Mouse (Mus musculus) ovary, postnatal 14 days (tissue): ENCODE measurements at regions not wholly inside any gene's neighbourhood (a gene's known extent, or its start where the extent isn't known, plus 50 kb on each side); places are given as distances from the start of the nearest gene placed in this dataset.

ENCODE experiments used
- DNase-seq: peaks from one replicate; pipeline ENCODE4 v3.0.0; 2022; ENCODE audit warnings: low spot score

DNA sequence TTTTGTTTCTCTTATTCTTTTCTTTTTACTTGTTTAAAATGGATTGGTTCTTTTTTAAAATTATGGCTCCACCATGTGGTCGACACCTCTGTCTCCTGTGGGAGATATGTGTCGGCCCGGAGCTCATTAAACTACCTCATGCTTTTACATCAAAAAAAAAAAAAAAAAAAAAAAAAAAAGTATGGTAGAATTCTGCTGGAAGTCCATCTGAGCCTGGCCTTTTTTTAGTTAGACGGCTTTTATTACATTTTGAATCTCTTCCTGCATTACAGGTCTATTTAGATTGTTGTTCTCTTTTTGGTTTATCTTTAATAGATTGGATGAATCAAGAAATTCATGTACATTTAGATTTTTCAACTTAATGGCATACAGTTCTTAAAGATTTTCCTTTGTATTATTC, 350.8 kb upstream of the Ascc3 start:
- DNase-seq = no peak

DNA sequence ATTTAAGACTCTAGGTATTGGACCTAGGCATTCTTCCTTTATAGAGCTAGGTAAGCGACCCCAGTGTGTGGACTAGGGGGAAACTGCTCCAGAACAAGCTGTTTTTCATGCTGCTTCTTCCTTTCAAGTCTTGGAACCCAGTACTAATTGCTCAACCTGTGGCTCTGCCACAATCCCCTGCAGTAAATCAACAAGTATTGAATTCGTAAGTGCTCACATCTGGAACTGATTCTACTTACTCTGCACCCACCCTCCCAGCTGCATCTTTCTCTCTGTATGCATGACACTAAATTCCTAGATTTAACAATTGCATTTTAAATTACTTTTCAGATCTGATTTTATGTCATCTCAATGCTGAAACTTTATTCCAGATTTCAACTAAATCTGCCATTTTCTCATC, 388.9 kb upstream of the Ascc3 start:
- DNase-seq = no peak

GRCm38 (mm10) chr10:50201691-50202090, 390.8 kb upstream of the Ascc3 start:
- no peak for DNase-seq

GRCm38 (mm10) chr10:50199857-50200256, 392.6 kb upstream of the Ascc3 start:
- DNase-seq = no peak

DNA sequence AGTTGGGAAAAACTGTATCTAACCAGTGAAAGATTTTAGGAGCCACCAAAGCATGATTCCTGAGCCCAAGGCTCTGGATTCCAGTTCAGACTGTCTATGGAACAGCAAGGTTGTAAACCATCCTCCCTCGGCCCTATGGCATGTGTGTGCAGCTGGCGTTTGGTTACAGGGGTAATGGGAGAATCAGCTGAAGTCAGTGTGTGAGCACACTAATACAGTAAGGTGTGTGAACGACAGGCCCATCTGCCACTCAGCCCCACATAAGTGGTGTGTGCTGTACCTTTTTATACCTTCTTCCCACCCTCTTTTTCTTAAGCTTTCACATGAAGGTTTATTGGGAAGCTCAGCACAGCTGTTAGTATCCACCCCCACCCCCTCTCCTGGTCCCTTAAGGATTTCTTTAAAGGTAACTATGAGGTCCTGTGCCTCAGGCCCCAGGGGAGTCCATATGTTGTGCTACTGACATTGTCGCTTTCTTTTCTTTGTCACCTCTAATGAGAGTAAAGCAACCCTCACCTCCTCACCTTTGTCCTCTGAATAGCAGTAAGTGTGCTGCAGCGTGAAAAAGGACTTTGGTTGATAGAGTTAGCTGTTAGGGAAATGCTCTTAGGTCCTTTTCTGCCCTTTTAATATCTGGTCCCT, 394.5 kb upstream of the Ascc3 start:
- no peak for DNase-seq

DNA sequence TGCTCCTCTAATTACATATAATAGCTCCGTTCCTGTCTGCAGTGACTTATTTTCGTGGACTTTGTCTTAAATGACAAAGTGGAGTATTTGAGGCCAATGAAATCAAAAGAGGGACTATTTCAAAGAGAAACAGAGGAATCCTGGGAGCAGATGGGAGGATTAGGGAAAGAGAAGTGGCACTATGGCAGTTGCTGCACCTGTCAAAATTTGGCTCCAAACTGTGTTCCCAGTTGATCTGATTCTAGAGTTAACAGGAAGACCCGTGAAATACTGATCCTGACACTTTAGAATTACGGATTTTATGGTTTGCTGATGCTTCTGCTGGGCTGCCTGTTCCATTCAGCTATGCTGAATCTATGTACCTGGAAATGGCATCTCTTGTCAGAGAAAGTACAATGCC, 401.7 kb upstream of the Grik2 start:
- DNase-seq = no peak

DNA sequence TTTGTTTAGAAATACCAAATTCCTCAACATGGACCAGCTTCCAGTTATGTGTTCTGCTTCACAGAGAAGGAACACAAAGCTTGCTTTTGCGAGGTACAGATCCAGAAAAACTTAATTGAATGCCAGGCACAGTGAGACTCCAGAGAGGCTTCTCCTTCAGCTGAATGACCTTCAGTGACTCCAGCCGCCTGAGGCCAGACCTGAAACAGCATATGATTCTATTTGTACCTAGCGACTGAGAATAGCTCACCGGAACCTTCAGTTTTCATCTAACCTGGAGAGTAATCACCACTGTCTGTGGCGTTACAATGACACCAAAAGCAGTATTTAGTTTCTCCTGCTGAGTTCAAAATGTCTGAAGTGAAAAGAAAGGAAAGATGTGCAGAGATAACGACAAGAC, 380.6 kb upstream of the Grik2 start:
- no peak for DNase-seq

GRCm38 (mm10) chr10:50138351-50138750, 349.8 kb upstream of the Grik2 start:
- DNase-seq = no peak

DNA sequence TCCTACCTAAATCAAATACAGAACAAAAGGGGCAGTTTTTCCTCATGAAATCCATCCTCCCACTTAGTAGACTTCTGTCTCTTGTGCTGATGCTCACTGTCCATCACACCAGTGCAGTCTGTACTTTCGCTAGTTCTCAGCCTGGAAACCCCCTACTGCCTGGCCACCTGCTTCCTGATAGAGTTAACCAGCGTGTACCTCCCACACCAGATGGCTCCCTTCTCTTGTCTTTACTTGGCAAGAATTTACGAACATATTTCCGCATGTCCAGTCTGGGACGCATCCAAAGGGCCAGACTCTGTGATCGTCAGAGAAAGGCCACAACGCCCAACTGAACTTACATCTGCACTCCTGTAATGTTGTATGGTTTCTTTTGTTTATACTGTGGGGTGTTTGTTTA, 349.2 kb upstream of the Grik2 start:
- peak; percentile 1 for DNase-seq

DNA sequence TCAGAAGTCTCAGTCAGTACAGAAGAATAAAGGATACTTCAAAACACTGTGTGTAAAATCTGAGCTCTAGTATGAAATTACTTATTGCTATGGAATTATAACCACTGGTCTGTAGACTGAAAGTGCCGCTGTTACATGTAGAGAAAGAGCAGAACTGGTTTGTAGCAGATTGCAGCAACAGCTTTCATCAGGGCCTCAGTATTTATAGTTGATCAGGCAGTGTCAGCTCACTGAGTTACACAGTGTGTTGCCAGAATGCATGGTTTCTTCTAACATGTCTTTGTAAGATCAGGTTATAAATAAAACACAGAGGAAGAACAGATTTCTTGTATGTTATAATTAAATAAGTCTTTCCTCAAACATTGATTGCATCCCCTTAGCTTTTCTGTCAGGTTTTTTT, 347.6 kb upstream of the Grik2 start:
- no peak for DNase-seq

GRCm38 (mm10) chr10:50135499-50135898, 346.9 kb upstream of the Grik2 start:
- DNase-seq = no peak
